Mouse (Mus musculus) layer of hippocampus, adult 11-12 months (tissue): Measurements from ENCODE around the gene Rap1gds1.

Experiments
- DNase-seq: peaks from one replicate; pipeline ENCODE4 v3.0.0; 2022; ENCODE audit warnings: low spot score

Rap1gds1 gene

DNA sequence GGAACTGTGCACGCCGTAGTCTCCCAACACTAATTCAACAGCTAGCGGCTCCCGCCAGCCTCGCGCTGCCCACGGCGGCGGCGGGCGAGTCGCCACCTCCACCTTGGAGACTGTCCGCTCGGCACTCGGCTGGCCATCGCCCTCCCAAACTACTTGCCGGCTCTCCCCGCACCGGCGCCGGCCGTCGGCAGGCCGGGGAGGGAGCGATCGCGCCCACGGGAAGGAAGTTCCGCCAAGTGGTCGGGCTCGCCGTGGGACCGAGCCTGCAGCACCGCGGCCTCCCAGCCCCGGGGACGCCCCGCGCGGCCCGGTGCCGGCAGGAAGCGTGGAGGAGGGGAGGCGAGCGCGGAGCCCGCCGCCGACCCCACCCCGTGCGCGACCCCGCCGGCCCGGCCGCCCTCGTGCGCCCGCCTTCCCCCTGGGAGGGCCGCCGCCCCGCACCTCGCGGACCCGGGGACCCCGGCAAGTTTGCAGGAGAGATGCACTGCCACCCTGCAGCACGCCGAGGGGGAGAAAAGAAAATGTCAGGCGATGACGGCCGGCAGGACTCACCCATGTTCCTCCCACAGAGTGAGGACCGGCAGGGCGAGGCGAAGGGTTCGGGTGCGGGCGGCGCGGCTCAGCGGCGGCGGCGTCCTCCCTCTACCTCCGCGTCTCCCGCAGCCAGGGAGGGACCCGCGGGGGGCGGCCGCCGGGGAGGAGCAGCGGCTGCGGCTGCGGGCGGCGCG lies at the start of gene Rap1gds1:
Gene Rap1gds1 (minus strand): TSS at position 718 of the 728 bp plus-strand sequence.
- DNase-seq = peak; percentile 55

- no peak for DNase-seq
Observed at GRCm38 (mm10) chr3:139118446-139118845, 43.4 kb upstream of the Rap1gds1 start.

GRCm38 (mm10) chr3:139116733-139117337 lies 41.8 kb upstream of the Rap1gds1 start:
- no peak for DNase-seq

- no peak for DNase-seq
Observed at GRCm38 (mm10) chr3:139112335-139112973, 37.5 kb upstream of the Rap1gds1 start.

- DNase-seq = no peak
Observed at GRCm38 (mm10) chr3:139111877-139112276, 36.9 kb upstream of the Rap1gds1 start.

GRCm38 (mm10) chr3:139108176-139108575 lies 33.2 kb upstream of the Rap1gds1 start:
- DNase-seq = no peak

GRCm38 (mm10) chr3:139103914-139104313 lies 28.9 kb upstream of the Rap1gds1 start:
- peak; percentile 20 for DNase-seq

DNA sequence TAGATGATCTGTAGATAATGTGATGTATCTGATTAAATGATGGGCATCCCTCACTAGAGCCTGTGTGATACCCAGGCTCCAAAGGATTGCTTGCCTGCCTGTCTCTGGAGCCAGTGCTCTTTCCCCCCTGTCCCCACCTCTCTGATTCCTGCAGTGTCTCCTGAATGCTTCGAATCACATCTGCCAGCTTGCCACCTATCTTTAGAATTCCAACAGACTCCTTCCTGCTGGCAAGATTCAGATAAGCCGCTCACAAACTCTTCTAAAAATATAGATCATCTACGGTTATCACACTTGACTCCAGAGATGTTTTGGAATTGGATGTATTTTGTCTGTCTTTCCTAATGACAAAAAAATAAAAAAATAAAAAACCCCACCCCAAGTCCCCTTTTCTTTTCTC lies 28.3 kb upstream of the Rap1gds1 start:
- no peak for DNase-seq

GRCm38 (mm10) chr3:139101941-139102340 lies 26.9 kb upstream of the Rap1gds1 start:
- DNase-seq = no peak

- no peak for DNase-seq
Observed at GRCm38 (mm10) chr3:139099284-139099683, 24.3 kb upstream of the Rap1gds1 start.

DNA sequence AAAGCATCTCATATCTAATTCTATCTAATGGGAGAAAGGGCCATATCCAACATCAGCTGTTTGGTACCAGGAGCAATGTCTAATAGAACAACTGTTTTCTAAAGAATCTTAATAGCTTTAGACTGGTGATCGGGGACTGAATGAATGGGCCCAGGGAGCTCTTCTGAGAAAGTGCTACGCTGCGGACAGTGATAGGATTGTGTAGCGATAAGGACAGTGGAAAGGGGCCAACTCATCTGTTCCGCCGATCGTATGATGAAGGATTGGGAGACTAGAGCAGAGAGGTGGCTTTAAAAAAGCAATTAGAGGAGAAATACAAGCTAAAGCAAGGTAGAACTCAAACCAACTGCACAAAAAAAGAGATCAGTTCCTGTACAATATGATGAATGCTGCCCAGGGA lies 20.9 kb upstream of the Rap1gds1 start:
- DNase-seq = no peak

DNA sequence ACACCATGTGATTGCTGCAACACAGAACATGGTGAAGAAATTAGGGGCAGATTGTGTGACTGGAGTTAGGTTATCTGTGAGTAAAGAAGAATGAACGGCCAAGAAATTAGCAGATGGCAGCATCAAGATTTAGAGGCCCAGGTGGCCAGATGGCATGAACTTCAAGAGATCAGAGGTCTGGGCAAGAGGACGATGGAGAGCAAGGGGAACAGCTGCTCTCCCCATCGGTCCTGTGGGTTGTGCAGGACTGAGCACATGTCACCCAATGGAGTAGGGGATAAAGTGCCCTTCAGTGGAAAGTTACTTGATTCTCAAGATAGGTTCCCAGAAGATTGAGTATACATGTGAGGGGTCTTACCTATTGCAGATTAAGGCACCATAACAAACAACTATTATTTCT lies 13.5 kb upstream of the Rap1gds1 start:
- no peak for DNase-seq

GRCm38 (mm10) chr3:139083778-139084539 lies 9.0 kb upstream of the Rap1gds1 start:
- DNase-seq = no peak

DNA sequence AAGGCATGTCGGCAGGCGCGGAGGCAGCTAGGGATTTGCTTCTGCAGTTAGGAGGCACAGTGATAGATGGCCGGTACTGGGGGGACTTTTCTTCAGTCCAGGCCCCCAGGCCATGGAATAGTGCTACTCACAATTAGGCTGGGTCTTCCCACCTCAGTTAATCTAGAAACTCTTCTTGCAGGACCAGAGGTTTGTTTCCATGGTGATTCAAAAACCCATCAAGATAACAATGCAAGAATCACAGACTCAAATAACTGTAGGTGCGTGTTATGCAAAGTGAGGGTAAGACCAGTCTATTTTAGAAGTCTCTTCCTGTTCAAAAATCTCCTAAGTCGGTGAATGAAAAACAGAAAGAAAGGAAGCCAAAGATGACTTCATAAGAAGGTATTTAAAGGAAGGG lies 4.8 kb upstream of the Rap1gds1 start:
- DNase-seq = no peak

DNA sequence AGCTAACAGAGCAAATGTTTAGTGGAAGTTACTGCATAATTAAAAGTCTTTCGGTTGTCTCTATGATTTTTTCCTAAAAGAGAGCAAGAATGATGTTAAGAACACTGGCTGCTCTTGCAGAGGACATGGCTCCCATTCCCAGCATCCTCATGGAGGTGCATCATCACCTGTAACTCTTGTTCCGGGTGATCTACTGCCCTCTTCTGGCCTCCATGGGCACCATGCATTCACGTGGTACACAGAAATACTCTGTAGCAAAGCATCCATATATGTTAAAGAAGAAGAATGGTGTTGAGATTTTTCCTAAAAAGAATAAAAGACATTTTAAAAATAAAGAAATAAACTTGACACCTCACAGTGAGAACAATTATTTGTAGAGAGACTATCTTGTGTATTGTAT lies 3.0 kb upstream of the Rap1gds1 start:
- no peak for DNase-seq

DNA sequence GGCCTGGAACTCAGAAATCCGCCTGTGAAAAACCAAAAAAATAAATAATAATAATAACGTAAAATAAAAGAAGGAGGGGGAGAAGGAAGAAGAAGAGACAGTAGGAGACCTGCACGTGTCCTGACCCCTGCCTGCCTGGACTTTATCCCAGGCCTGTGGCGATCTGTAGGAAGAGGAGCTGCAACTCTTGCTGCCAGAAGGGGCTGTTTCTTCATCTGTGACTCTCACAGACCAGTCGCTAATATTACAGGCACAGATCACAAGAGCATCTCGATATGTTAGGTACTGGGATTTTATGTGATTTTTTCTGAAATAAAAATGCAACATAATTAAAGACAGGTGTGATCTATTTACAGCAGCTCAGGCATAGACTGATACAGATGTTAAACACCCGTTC lies 1.1 kb upstream of the Rap1gds1 start:
- DNase-seq = no peak

DNA sequence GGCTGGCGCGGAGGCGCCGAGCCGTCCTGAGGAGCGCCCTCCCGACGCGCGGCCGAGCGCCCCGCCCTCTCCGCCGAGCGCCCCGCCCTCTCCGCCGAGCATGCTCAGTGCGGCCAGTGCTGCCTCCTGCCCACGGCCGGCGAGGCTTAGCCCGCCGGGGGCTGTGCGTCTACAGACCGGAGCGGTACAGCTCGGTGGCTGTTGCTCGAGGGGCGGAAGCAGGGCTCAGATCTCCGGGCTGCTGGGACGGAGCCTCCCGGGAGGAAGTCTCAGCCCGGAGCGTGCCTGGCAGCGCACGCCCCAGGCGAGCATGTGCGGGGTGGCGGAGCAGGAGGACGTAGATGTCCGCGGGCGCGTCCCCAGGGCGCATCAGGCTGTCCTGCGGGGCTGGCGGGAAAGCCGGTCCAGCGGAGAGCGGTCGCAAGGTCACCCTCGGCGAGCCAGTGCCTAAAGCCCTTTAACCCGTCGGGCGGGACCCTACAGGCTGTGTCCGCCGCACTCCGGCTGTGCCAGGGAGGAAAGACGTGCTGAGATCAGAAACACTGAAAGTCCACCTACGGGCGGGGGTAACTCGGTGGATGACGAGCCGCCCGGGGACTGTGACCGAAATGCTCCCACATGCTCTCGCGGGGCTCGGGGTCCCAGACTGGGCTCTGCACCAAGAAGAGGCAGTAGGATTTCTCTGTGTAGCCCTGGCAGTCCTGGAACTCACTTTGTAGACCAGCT lies 495 bp upstream of the Rap1gds1 start:
- DNase-seq = peak; percentile 84

DNA sequence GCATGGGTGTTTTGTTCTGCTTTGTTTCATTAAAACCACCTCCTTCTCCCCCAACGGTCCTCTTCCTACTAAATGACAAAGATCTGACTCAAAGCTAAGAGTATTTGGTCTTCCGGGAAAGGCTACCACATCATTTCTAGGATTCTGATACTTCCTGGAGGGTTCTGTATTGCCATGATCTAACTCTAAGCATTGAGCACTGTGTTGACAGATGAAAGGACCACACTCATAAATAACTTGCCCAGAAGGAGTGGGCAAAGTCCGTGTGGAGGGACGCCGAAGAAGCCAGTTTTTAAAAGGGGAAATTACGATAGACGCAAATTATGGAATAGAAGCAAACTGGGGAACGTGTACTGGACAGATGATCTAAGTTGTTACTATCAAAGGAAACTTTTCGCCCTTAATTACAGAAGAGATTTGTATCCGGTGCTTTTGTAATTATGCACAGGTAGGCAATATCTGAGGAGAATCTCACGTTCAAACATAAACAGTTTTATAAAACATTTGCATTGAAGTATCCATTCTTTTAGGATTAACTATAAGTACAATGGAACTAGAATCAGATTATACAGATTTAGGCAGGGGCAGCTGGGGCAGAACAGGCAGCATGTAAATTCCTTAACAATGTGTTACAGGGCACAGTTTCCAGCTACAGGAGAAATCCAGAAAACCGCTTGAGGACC lies 1.1 kb downstream of the Rap1gds1 start:
- DNase-seq = no peak

GRCm38 (mm10) chr3:139069539-139069938 lies 5.5 kb downstream of the Rap1gds1 start:
- DNase-seq = no peak

DNA sequence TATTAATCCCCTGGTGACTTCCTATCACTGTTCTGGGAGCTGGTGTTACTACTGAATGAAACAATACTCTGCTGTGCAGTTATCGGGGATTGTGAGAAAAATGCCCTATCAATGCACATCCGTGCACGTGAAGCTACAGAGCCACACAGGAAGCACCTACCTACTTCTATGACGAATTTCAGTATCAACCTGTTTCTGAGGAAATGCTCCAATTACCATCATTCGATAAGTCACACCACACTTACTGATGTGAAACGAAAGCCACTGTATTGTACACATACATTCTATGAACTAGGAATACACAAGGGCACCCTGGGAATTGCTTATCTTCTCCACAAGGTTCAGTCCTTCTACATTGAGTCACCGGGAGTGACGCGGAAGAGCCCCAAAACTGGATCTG lies 10.9 kb downstream of the Rap1gds1 start:
- no peak for DNase-seq

GRCm38 (mm10) chr3:139062088-139062487 lies 12.9 kb downstream of the Rap1gds1 start:
- DNase-seq = no peak
